In genomic region chr8:73219178-73219811, GRCm38 (mm10) we compare ENCODE assay signal across 16 mouse cellular contexts.
"Had no signal": no experiment of that assay in that cellular context is flagged by ENCODE, and none has a peak within 500 bp of the region (broad histone marks: within the 10 kb centered on the region; RNA-seq: fewer than 3 reads in every experiment).

No protein-coding gene starts in this region.

- H3K4me2 ChIP-seq: limb, embryonic 13.5 days; neural tube, embryonic 13.5 days had no signal

- H3K27ac ChIP-seq: limb, embryonic 13.5 days; liver, embryonic 14.5 days; neural tube, embryonic 13.5 days had no signal

- ATAC-seq: lung, postnatal 0 days had no signal

- H3K9me3 ChIP-seq: limb, embryonic 13.5 days; neural tube, embryonic 13.5 days had no signal

- H3K36me3 ChIP-seq: limb, embryonic 13.5 days; neural tube, embryonic 13.5 days had no signal

- H3K9ac ChIP-seq: limb, embryonic 13.5 days; liver, embryonic 14.5 days; neural tube, embryonic 13.5 days had no signal

- H3K4me1 ChIP-seq: limb, embryonic 13.5 days; neural tube, embryonic 13.5 days had no signal

- H3K27me3 ChIP-seq: limb, embryonic 13.5 days; neural tube, embryonic 13.5 days had no signal

- DNase-seq: kidney, adult 8-10 months; kidney, postnatal 36 days; layer of hippocampus, adult 9-11 months; layer of hippocampus, postnatal 36 days; left cerebral cortex, postnatal 4 days; lung, adult 2 months; lung, postnatal 36 days; retina, postnatal 1 day; right cerebral cortex, postnatal 4 days; spleen, adult 18-20 months; thymus, adult 18-20 months; thymus, postnatal 14 days had no signal

- H3K4me3 ChIP-seq: limb, embryonic 13.5 days; neural tube, embryonic 13.5 days had no signal
